Mouse (Mus musculus) liver, postnatal 0 days (tissue): ENCODE data around the gene Ebf4.

Experiments
- CTCF ChIP-seq: sonication (generic); IDR thresholded peaks from 2 replicates; pipeline ENCODE4 v1.5.1; 2016; ENCODE audit warnings: antibody characterized with exemption, low read depth
- EP300 ChIP-seq: IDR thresholded peaks from 2 replicates; pipeline ENCODE4 v1.6.1; 2016; ENCODE audit warnings: antibody characterized with exemption, low read depth, mild to moderate bottlenecking

- no peak for TF ChIP-seq CTCF
- no peak for TF ChIP-seq EP300
Measured at GRCm38 (mm10) chr2:130390993-130391625, 96.1 kb downstream of the Ebf4 start.
